Mouse (Mus musculus) stomach, embryonic 16.5 days (tissue): ENCODE results near the gene Rnf20. TPM values are rescaled to one million over a fixed set of nuclear protein-coding genes. Genes with fewer than 3 reads are reported as not detected.

ENCODE experiments used
- ATAC-seq: fragments of 200-750 bp; cut with Nextera tagmentation; 2 replicates; pipeline ENCODE4 v1.8.0; 2017; ENCODE audit warnings: moderate number of reproducible peaks, moderate TSS enrichment; ENCODE audit not compliant: insufficient read depth, low FRiP score
- H3K27ac ChIP-seq: fragments of 300-500 bp; sonication (generic); 2 replicates; pipeline ENCODE4 v1.5.1; 2014; ENCODE audit warnings: low read length
- H3K27me3 ChIP-seq: fragments of 300-500 bp; sonication (generic); 2 replicates; pipeline ENCODE4 v1.6.1; 2014; ENCODE audit warnings: low read length, control low read depth, mixed read lengths; ENCODE audit not compliant: control insufficient read depth, insufficient read depth
- H3K36me3 ChIP-seq: fragments of 300-500 bp; sonication (generic); 2 replicates; pipeline ENCODE4 v1.6.1; 2014; ENCODE audit warnings: low read length; ENCODE audit not compliant: control insufficient read depth, insufficient read depth
- H3K4me1 ChIP-seq: fragments of 300-500 bp; sonication (generic); 2 replicates; pipeline ENCODE4 v1.6.1; 2014; ENCODE audit warnings: low read length, control low read depth, mixed read lengths; ENCODE audit not compliant: control insufficient read depth, insufficient read depth
- H3K4me2 ChIP-seq: fragments of 300-500 bp; sonication (generic); 2 replicates; pipeline ENCODE4 v1.6.1; 2014; ENCODE audit warnings: low read depth, low read length, mixed read lengths
- H3K4me3 ChIP-seq: fragments of 300-500 bp; sonication (generic); replicated peaks from 2 replicates; pipeline ENCODE4 v1.5.1; 2014; ENCODE audit warnings: mild to moderate bottlenecking, low read length
- H3K9ac ChIP-seq: fragments of 300-500 bp; sonication (generic); 2 replicates; pipeline ENCODE4 v1.6.1; 2014; ENCODE audit warnings: low read length
- H3K9me3 ChIP-seq: fragments of 300-500 bp; sonication (generic); replicated peaks from 2 replicates; pipeline ENCODE4 v1.6.1; 2016; ENCODE audit warnings: low read length, control low read depth; ENCODE audit not compliant: control insufficient read depth
- WGBS: fragments of 180-500 bp; shearing (Covaris S2); extraction: QIAGEN DNeasy Blood & Tissue Kit; methylation state at CpG from one replicate; pipeline ENCODE4 v1.1.7; 2014; 5-methylcytosine and 5-hydroxymethylcytosine counted together
- polyA plus RNA-seq: library from polyadenylated mRNA; unstranded; fragments of >200 nt; fragmentation: Nextera tagmentation; extraction: Ambion mirVana; gene quantifications from 2 replicates; pipeline ENCODE4 v1.2.1, GENCODE M21; 2015

Rnf20 gene
- polyA plus RNA-seq, 1 experiment from 2014 or later, result 33.0 TPM

- Histone ChIP-seq H3K9ac (no peak overlapping the region), H3K4me2 (no peak overlapping the region), H3K27me3 (no peaks in the 10 kb centered on the region), H3K36me3 (no peaks in the 10 kb centered on the region), H3K27ac (no peak overlapping the region), H3K4me1 (no peaks in the 10 kb centered on the region), H3K9me3 (no peaks in the 10 kb centered on the region), H3K4me3 (no peak overlapping the region)
- ATAC-seq, result no peak
- WGBS, result 87% methylated on average over 11 of the region's 11 CpGs
These were observed 48.5 kb downstream of the Rnf20 start for GRCm38 (mm10) chr4:49680171-49680875.

GRCm38 (mm10) chr4:49681812-49682211 lies 50.0 kb downstream of the Rnf20 start, which contains the start of gene Ppp3r2:
TSS of gene Ppp3r2 (minus strand) at chr4:49682024.
- Histone ChIP-seq H3K27me3 (no peaks in the 10 kb centered on the region), H3K9ac (no peak within 1 kb of the TSS), H3K36me3 (no peaks in the 10 kb centered on the region), H3K9me3 (no peaks in the 10 kb centered on the region), H3K4me2 (no peak within 1 kb of the TSS), H3K27ac (no peak within 1 kb of the TSS), H3K4me1 (no peaks in the 10 kb centered on the region), H3K4me3 (no peak within 1 kb of the TSS)
- WGBS, result 88% methylated on average over 13 of the region's 13 CpGs
- ATAC-seq, result no peak

GRCm38 (mm10) chr4:49688594-49689288 lies 56.9 kb downstream of the Rnf20 start:
- no peak overlapping the region for H3K27ac ChIP-seq
- ATAC-seq, result no peak; the same call in 1 of the 2 replicates
- H3K36me3 ChIP-seq, result no peaks in the 10 kb centered on the region
- no peaks in the 10 kb centered on the region for H3K9me3 ChIP-seq
- no peak overlapping the region for H3K4me2 ChIP-seq
- H3K27me3 ChIP-seq, result no peaks in the 10 kb centered on the region
- no peak overlapping the region for H3K9ac ChIP-seq
- H3K4me1 ChIP-seq, result no peaks in the 10 kb centered on the region
- 22% methylated on average over 9 of the region's 9 CpGs for WGBS
- H3K4me3 ChIP-seq, result no peak overlapping the region

- H3K4me2 ChIP-seq, result no peak overlapping the region
- no peaks in the 10 kb centered on the region for H3K4me1 ChIP-seq
- peak; percentile 53 for ATAC-seq
- no peaks in the 10 kb centered on the region for H3K27me3 ChIP-seq
- no peak overlapping the region for H3K27ac ChIP-seq
- H3K36me3 ChIP-seq, result no peaks in the 10 kb centered on the region
- 51% methylated on average over 12 of the region's 12 CpGs for WGBS
- no peaks in the 10 kb centered on the region for H3K9me3 ChIP-seq
- no peak overlapping the region for H3K4me3 ChIP-seq
- no peak overlapping the region for H3K9ac ChIP-seq
These were observed 59.8 kb downstream of the Rnf20 start for GRCm38 (mm10) chr4:49691405-49692194.

Other genes starting within 250 kb of the Rnf20 start
- 0.48 TPM in 1 of 2 replicates, not detected in the other for gene Acnat2, start 223.9 kb upstream of the Rnf20 start, polyA plus RNA-seq
- gene Acnat1, start 158.1 kb upstream of the Rnf20 start, polyA plus RNA-seq, result 2.4 TPM in 2 replicates
- 0.06 and 0.36 TPM in 2 replicates for gene Baat, start 125.4 kb upstream of the Rnf20 start, polyA plus RNA-seq
- gene Mrpl50, start 110.9 kb upstream of the Rnf20 start, polyA plus RNA-seq, result 86.3 and 87.7 TPM in 2 replicates
- gene Zfp189, start 110.8 kb upstream of the Rnf20 start, polyA plus RNA-seq, result 5.8 and 6.0 TPM in 2 replicates
- gene Aldob, start 82.5 kb upstream of the Rnf20 start, polyA plus RNA-seq, result 68.3 and 84.5 TPM in 2 replicates
- gene Tmem246, start 34.1 kb upstream of the Rnf20 start, polyA plus RNA-seq, result 34.2 and 34.4 TPM in 2 replicates
- gene Ppp3r2, start 50.0 kb downstream of the Rnf20 start, polyA plus RNA-seq, result 0.08 TPM in 1 of 2 replicates, not detected in the other
- 0.71 and 1.1 TPM in 2 replicates for gene Grin3a, start 213.7 kb downstream of the Rnf20 start, polyA plus RNA-seq